Mouse (Mus musculus): ENCODE measurements around the gene R3hdml. TPM values are rescaled to one million over a fixed set of nuclear protein-coding genes. Genes with fewer than 3 reads are reported as not detected.

R3hdml gene
- total and polyA plus RNA-seq, 3 experiments = not detected

- Histone ChIP-seq H3K4me3 (ENCODE audit: low read depth, low read length) (no peak overlapping the region), H3K9me3 (replicated peaks) (no peaks in the 10 kb centered on the region), H3K36me3 (replicated peaks) (no peaks in the 10 kb centered on the region), H3K4me1 (ENCODE audit: insufficient read depth, low read depth, low read length) (0 out of 2 replicates have a peak, but pooled peaks cover 3% of the 10 kb centered on the region), H3K27me3 (ENCODE audit: insufficient read depth, low read length) (peaks cover 7% of the 10 kb centered on the region; the same call in 1 of the 2 replicates)
- TF ChIP-seq GATA1 (IDR thresholded peaks at IDR 0.05; ENCODE audit: borderline replicate concordance, low read length) (no peak), TAL1 (conservative IDR thresholded peaks at IDR 0.05; ENCODE audit: low read depth, low read length) (no peak), CTCF (IDR thresholded peaks at IDR 0.05; ENCODE audit: low read depth, low read length) (no peak), POLR2AphosphoS5 (IDR thresholded peaks at IDR 0.05; ENCODE audit: insufficient replicate concordance, low read depth, low read length) (no peak), GATA2 (IDR thresholded peaks at IDR 0.05; ENCODE audit: borderline replicate concordance, low read depth, low read length) (no peak)
- no peak for ATAC-seq (ENCODE audit: extremely low read depth, insufficient number of reproducible peaks, low FRiP score, poor library complexity, severe bottlenecking)
- DNase-seq (ENCODE audit: low spot score) = no peak
These were observed 38.3 kb downstream of the R3hdml start for GRCm38 (mm10) chr2:163530418-163530817.

GRCm38 (mm10) chr2:163531917-163532316, 39.8 kb downstream of the R3hdml start:
- 0 out of 2 replicates have a peak, but pooled peaks cover 3% of the 10 kb centered on the region for H3K4me1 ChIP-seq (ENCODE audit: insufficient read depth, low read depth, low read length)
- no peaks in the 10 kb centered on the region for H3K36me3 ChIP-seq (replicated peaks)
- peak; percentile 90 for TF ChIP-seq CTCF (IDR thresholded peaks at IDR 0.05; ENCODE audit: low read depth, low read length)
- TF ChIP-seq POLR2AphosphoS5 (IDR thresholded peaks at IDR 0.05; ENCODE audit: insufficient replicate concordance, low read depth, low read length) = no peak
- no peak for TF ChIP-seq GATA1 (IDR thresholded peaks at IDR 0.05; ENCODE audit: borderline replicate concordance, low read length)
- no peak for TF ChIP-seq GATA2 (IDR thresholded peaks at IDR 0.05; ENCODE audit: borderline replicate concordance, low read depth, low read length)
- TF ChIP-seq TAL1 (conservative IDR thresholded peaks at IDR 0.05; ENCODE audit: low read depth, low read length) = no peak
- H3K4me3 ChIP-seq (ENCODE audit: low read depth, low read length) = no peak overlapping the region
- peaks cover 10% of the 10 kb centered on the region for H3K27me3 ChIP-seq (ENCODE audit: insufficient read depth, low read length)
- DNase-seq (ENCODE audit: low spot score) (peak; percentile 40), ATAC-seq (ENCODE audit: extremely low read depth, insufficient number of reproducible peaks, low FRiP score, poor library complexity, severe bottlenecking) (peak; percentile 50; the same call in 1 of the 2 replicates)
- H3K9me3 ChIP-seq (replicated peaks) = no peaks in the 10 kb centered on the region

GRCm38 (mm10) chr2:163533226-163533625, 41.1 kb downstream of the R3hdml start:
- TF ChIP-seq CTCF (IDR thresholded peaks at IDR 0.05; ENCODE audit: low read depth, low read length) = no peak
- no peak for TF ChIP-seq GATA2 (IDR thresholded peaks at IDR 0.05; ENCODE audit: borderline replicate concordance, low read depth, low read length)
- no peak for TF ChIP-seq POLR2AphosphoS5 (IDR thresholded peaks at IDR 0.05; ENCODE audit: insufficient replicate concordance, low read depth, low read length)
- no peak for TF ChIP-seq TAL1 (conservative IDR thresholded peaks at IDR 0.05; ENCODE audit: low read depth, low read length)
- TF ChIP-seq GATA1 (IDR thresholded peaks at IDR 0.05; ENCODE audit: borderline replicate concordance, low read length) = no peak
- Histone ChIP-seq H3K36me3 (replicated peaks) (no peaks in the 10 kb centered on the region), H3K27me3 (ENCODE audit: insufficient read depth, low read length) (peaks cover 13% of the 10 kb centered on the region), H3K9me3 (replicated peaks) (no peaks in the 10 kb centered on the region), H3K4me3 (ENCODE audit: low read depth, low read length) (no peak overlapping the region), H3K4me1 (ENCODE audit: insufficient read depth, low read depth, low read length) (0 out of 2 replicates have a peak, but pooled peaks cover 3% of the 10 kb centered on the region)
- no peak for DNase-seq (ENCODE audit: low spot score)
- no peak for ATAC-seq (ENCODE audit: extremely low read depth, insufficient number of reproducible peaks, low FRiP score, poor library complexity, severe bottlenecking)

- ATAC-seq (ENCODE audit: extremely low read depth, insufficient number of reproducible peaks, low FRiP score, poor library complexity, severe bottlenecking) (no peak; the same call in 1 of the 2 replicates), DNase-seq (ENCODE audit: low spot score) (peak; percentile 46)
- 0 out of 2 replicates have a peak, but pooled peaks cover 3% of the 10 kb centered on the region for H3K4me1 ChIP-seq (ENCODE audit: insufficient read depth, low read depth, low read length)
- TF ChIP-seq GATA2 (IDR thresholded peaks at IDR 0.05; ENCODE audit: borderline replicate concordance, low read depth, low read length) = no peak
- TF ChIP-seq CTCF (IDR thresholded peaks at IDR 0.05; ENCODE audit: low read depth, low read length) = peak; percentile 91
- peaks cover 13% of the 10 kb centered on the region for H3K27me3 ChIP-seq (ENCODE audit: insufficient read depth, low read length)
- H3K36me3 ChIP-seq (replicated peaks) = no peaks in the 10 kb centered on the region
- no peaks in the 10 kb centered on the region for H3K9me3 ChIP-seq (replicated peaks)
- H3K4me3 ChIP-seq (ENCODE audit: low read depth, low read length) = no peak overlapping the region
These were observed 42.9 kb downstream of the R3hdml start for GRCm38 (mm10) chr2:163534958-163535524.

- no peak for TF ChIP-seq POLR2AphosphoS5 (IDR thresholded peaks at IDR 0.05; ENCODE audit: insufficient replicate concordance, low read depth, low read length)
- TF ChIP-seq TAL1 (conservative IDR thresholded peaks at IDR 0.05; ENCODE audit: low read depth, low read length) = no peak
- peaks cover 6% of the 10 kb centered on the region; the same call in 1 of the 2 replicates for H3K4me1 ChIP-seq (ENCODE audit: insufficient read depth, low read depth, low read length)
- no peak overlapping the region for H3K4me3 ChIP-seq (ENCODE audit: low read depth, low read length)
- DNase-seq (ENCODE audit: low spot score) (no peak), ATAC-seq (ENCODE audit: extremely low read depth, insufficient number of reproducible peaks, low FRiP score, poor library complexity, severe bottlenecking) (no peak)
- no peaks in the 10 kb centered on the region for H3K36me3 ChIP-seq (replicated peaks)
- no peaks in the 10 kb centered on the region for H3K9me3 ChIP-seq (replicated peaks)
- peaks cover 20% of the 10 kb centered on the region for H3K27me3 ChIP-seq (ENCODE audit: insufficient read depth, low read length)
These were observed 45.3 kb downstream of the R3hdml start for GRCm38 (mm10) chr2:163537443-163537842.

GRCm38 (mm10) chr2:163538410-163538809, 46.3 kb downstream of the R3hdml start:
- no peak for DNase-seq (ENCODE audit: low spot score)
- H3K36me3 ChIP-seq (replicated peaks) = no peaks in the 10 kb centered on the region
- no peak overlapping the region for H3K4me3 ChIP-seq (ENCODE audit: low read depth, low read length)
- no peak for TF ChIP-seq GATA2 (IDR thresholded peaks at IDR 0.05; ENCODE audit: borderline replicate concordance, low read depth, low read length)
- TF ChIP-seq GATA1 (IDR thresholded peaks at IDR 0.05; ENCODE audit: borderline replicate concordance, low read length) = no peak
- TF ChIP-seq CTCF (IDR thresholded peaks at IDR 0.05; ENCODE audit: low read depth, low read length) = no peak
- no peak for TF ChIP-seq POLR2AphosphoS5 (IDR thresholded peaks at IDR 0.05; ENCODE audit: insufficient replicate concordance, low read depth, low read length)
- TF ChIP-seq TAL1 (conservative IDR thresholded peaks at IDR 0.05; ENCODE audit: low read depth, low read length) = no peak
- H3K27me3 ChIP-seq (ENCODE audit: insufficient read depth, low read length) = peaks cover 20% of the 10 kb centered on the region
- ATAC-seq (ENCODE audit: extremely low read depth, insufficient number of reproducible peaks, low FRiP score, poor library complexity, severe bottlenecking) = no peak
- peaks cover 6% of the 10 kb centered on the region; the same call in 1 of the 2 replicates for H3K4me1 ChIP-seq (ENCODE audit: insufficient read depth, low read depth, low read length)
- no peaks in the 10 kb centered on the region for H3K9me3 ChIP-seq (replicated peaks)

Measured in G1E (cell line).